In the genomic region with DNA sequence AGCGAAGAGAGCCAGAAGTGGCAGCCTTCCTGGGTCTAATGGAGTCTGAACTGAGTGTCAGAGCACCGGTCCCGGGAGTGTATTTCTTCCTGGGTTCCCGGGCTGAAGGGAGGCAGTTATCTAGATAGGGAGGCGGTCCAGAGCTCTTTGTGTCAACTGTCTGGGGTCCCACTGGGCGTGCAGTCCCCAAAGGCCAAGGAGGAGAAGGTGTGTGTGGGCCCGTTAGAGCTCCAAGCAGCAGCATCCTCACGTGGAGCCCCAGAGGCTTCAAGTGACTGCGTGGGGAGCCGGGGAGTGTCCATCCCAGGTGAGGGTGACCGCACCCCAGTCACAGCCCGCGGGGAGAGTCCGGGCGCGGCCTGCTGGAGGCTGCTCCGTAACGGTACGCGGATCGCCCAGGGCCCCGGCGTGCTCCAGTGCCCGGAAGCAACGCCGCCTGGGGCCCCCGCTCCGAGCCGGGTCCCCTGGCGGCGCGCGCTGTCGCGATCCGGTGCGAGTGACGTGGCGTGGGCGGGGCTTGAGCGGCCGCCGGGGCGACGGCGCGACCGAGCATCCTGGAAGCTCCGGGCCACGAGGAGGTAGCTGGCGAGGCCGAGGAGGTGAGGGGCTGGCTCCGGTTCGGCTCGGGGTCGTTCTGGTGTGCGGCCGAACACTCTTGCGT, we compare ENCODE assay signal across 8 mouse cellular contexts. TPM values are rescaled to one million over a fixed set of nuclear protein-coding genes. Genes with fewer than 3 reads are reported as not detected.
DNase-seq lines count a peak whose midpoint lies in the region; ATAC-seq lines count a peak whose summit lies in the region.

Gene Slc7a6, plus strand, starts transcription at position 502 of the 661 bp plus-strand sequence.

- peak within 1 kb of the TSS; percentile 85 for H3K9ac ChIP-seq in hindbrain, embryonic 14.5 days

- peak; percentile 91 for ATAC-seq in hindbrain, embryonic 14.5 days (ENCODE audit: low FRiP score)

- H3K4me1 ChIP-seq in hindbrain, embryonic 14.5 days (replicated peaks; ENCODE audit: control insufficient read depth, insufficient read depth, low read length), result peaks cover 8% of the 10 kb centered on the region; the same call in 1 of the 2 replicates

- H3K9me3 ChIP-seq in hindbrain, embryonic 14.5 days (ENCODE audit: control insufficient read depth, low read length), result no peaks in the 10 kb centered on the region

- H3K27me3 ChIP-seq in hindbrain, embryonic 14.5 days (ENCODE audit: control insufficient read depth, insufficient read depth, low read length), result no peaks in the 10 kb centered on the region

- H3K27ac ChIP-seq in hindbrain, embryonic 14.5 days, result peak within 1 kb of the TSS; percentile 97

- peak; percentile 60 for DNase-seq in R1 (ENCODE audit: low read depth, low spot score)
- peak; percentile 93 to 95 for DNase-seq in cerebellum, postnatal 25 days
- peak; percentile 88 to 89 for DNase-seq in frontal cortex, postnatal 36 days (ENCODE audit: low spot score in 2 of 2)
- DNase-seq in hindbrain, embryonic 14.5 days (ENCODE audit: low spot score), result peak; percentile 84
- DNase-seq in left cerebral cortex, adult 11 months (ENCODE audit: low spot score), result peak; percentile 83
- DNase-seq in lung, postnatal 36 days, result peak; percentile 89
- DNase-seq in retina, postnatal 1 day, result peak; percentile 90
- peak; percentile 83 for DNase-seq in urinary bladder, adult 2 months (ENCODE audit: low spot score)

- peak within 1 kb of the TSS; percentile 78 for H3K4me2 ChIP-seq in hindbrain, embryonic 14.5 days (replicated peaks)

- H3K4me3 ChIP-seq in hindbrain, embryonic 14.5 days (replicated peaks; ENCODE audit: low read length), result peak within 1 kb of the TSS; percentile 84

- H3K36me3 ChIP-seq in hindbrain, embryonic 14.5 days (replicated peaks; ENCODE audit: control insufficient read depth, insufficient read depth), result peaks cover 11% of the 10 kb centered on the region

- WGBS in hindbrain, embryonic 14.5 days, result under 1% methylated on average over 41 of the region's 59 CpGs

RNA-seq across cellular contexts. Expression of gene Slc7a6, which starts in this region (rescaled TPM):
- 65.8 and 67.3 TPM in 2 replicates for polyA plus RNA-seq in hindbrain, embryonic 14.5 days (2014; fragmentation: Nextera tagmentation; extraction: Ambion mirVana)
- 36.0 and 45.0 TPM in 2 replicates for polyA plus RNA-seq in urinary bladder, adult 2 months (2012; rRNA removed)

Comparison
In these comparisons a context has a peak if more than half of its experiments do, and no peak if none do; other contexts are left out.
1. Peak in every context shown above with its lines: DNase-seq, ATAC-seq, H3K4me3 ChIP-seq and H3K27ac ChIP-seq.